Mouse (Mus musculus): ENCODE data around the gene Opa3.

Opa3 gene

DNA sequence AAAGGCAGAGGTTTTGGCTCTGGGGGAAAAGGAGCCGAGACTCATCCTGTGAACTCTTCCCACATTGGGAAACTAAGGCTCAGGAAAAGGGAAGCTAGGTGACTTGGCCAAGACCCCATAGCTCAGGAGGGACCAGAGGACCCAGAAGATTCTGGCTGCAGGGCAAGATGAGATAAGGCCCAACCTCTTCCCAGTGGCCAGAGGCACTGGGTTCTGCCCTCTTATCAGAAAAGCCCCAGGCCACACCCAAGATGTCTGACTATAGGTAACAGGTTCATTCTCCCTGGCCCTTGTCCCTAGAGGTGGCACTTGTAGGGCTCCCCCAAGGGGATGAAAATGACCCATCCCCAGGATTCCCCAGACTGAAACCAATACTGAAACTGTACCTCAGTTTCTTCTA is 18.7 kb downstream of the Opa3 start:
- no peak for DNase-seq (ENCODE audit: low spot score)

DNA sequence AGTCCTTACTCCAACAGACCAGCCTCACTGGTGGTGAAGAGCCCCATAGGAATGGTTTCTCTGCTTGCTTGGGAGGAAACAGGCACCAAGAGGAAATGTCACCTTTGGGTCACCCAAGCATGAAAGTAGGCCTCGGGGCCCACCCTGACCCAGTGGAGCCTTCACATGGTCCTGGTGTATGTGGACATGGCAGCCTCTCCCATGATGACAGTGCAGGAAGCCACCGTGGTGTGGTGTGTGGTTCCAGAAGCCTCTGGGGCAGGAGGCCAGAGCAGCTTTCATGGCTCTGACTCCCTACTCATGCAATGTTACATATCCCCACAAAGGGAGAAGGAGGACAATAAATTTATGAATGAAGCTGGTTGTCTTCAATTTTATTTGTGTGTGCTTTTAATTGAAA is 19.4 kb downstream of the Opa3 start:
- no peak for DNase-seq (ENCODE audit: low spot score)

DNA sequence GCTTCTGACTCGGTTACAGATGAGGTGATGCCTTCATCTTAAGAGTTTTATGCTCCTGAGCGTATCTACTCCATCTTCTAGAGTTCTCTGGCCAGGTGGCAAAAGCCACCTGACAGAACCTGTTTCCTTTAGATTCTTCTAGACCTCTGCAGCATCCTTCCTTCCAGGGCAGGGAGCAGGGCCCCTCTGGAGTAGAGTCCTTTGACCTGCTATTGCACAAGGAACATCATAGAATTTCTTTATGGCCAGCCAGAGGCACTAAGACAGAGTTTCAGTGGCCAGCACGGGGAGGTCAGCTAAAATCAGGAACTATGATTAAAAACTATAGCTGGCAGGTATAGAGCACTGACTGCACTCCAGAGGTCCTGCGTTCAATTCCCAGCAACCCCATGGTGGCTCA is 23.9 kb downstream of the Opa3 start:
- DNase-seq (ENCODE audit: low spot score), result no peak

DNA sequence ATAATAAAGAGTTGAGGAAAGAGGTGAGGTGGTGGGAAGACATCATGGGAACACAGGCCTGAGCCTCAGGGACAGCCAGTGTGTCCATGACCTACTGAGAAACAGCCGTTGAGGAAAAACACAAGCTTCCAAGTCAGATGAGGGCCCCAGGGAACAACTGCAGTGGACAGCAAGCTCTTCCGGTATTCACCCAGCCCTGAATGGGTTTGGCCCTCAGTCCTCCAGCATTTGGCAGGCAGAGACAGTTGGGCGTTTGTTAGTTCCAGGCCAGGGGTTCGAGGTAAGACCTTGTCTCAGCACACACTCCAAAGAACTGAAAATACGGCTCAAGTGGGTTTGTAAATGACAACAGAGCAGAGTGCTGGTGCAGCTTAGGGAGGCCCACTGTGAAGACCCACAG is 25.3 kb downstream of the Opa3 start:
- DNase-seq (ENCODE audit: low spot score), result no peak

DNA sequence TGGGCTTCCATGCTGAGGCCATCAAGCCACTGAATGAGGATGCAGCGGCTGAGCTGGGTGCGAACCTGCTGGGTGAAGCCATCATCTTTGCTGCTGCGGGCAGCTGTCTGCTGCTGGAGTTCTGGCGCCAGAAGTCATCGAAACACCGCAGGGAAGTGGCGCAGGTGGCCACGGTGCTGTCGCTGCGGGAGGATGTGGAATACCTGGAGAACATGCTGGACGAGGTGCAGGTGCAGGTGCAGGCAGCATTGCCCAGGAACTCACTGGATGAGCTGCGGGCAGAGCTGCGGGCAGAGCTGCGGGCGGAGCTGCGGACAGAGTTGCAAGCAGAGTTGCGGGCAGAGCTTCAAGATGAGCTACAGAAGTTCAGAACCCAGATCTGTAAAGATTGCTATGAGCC is 27.3 kb downstream of the Opa3 start:
- no peak for DNase-seq (ENCODE audit: low spot score)

DNA sequence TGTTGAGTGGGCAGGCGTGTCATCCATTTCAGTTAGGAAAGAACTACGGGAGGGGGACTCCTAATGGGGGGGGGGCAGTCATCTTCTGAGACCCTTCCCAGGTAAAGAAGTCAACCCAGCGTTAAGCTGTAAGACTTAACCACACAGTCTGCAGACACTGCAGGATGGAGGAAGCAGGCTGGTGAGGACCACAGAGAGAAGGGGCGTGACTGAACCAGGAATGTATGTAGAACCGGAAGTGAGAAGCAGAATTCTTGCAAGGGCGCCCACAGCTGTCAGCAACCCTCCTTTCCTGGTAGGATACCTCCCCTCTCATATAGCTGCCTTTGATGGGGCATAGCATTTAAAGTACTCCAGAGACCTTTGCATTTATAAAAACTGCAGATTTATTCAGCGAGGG is 28.4 kb downstream of the Opa3 start:
- no peak for DNase-seq (ENCODE audit: low spot score)

DNA sequence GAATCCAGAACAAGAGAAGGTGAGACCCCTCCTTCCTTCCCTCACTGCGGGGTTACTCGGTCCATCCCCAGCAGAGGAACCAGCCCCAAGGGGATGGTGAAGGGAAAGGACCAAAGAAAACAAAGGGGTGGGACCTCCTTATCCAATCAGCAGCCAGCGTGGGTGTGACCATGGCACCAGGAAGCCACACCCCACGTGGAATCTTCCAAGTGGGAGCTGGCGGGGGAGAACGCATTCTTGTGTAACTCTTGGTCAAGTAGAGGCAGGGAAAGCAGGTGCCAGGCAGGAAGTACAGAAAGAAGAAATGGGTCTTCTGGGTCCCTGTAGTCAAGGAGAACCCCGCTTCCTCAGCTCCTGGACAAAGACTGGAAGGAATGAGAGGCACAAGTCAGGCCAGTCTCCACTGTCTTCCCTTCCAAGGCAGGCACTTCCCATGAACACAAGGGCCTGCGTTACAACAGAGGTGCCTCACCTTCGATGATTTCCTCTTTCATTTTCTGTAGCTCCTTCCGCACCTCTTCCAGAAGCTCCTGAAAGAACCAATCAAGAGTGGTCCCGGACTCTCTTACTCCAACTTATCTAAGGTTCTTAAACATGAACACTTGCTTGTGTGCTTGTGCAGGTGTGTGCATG is 29.4 kb downstream of the Opa3 start:
- peak; percentile 81 for DNase-seq (ENCODE audit: low spot score)

DNA sequence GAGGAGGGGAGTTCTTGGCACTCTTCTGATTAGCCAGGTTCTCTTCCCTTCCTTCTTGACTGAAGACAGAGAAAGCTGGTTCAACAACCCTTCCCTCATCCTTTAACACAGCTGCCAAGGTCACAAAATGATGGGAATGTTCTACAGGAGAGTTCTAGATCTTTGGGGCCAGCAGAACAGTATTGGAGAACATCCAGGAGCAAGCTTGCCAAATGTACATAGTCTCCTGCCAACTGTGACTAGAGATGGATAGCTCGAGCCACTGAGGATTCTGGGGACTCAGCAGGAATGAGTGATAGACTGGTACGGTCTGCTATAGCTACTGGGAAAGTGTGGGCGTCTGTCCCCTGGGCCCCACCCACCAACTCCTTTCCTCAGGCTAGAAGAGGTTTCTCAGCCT is 30.2 kb downstream of the Opa3 start:
- no peak for DNase-seq (ENCODE audit: low spot score)

DNA sequence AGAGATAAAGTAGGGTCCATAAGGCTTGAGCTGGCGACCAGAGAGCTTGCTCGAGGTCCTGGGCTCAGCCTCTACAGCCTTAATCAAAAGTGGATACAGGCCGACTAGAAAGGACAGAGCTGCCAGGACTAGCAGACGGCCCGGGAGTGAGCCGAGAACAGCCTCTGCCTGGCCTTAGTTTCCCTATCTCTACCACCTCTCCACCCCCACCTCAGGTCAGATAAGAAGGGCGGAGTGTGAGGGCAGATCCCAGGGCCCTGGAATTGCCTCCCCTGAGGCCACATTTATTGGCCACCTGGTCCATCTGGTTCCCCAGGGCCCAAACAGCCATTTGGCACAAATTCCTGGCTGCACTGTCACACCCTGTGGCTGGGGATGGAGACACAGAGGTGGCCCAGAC is 37.0 kb downstream of the Opa3 start:
- no peak for DNase-seq (ENCODE audit: low spot score)

DNA sequence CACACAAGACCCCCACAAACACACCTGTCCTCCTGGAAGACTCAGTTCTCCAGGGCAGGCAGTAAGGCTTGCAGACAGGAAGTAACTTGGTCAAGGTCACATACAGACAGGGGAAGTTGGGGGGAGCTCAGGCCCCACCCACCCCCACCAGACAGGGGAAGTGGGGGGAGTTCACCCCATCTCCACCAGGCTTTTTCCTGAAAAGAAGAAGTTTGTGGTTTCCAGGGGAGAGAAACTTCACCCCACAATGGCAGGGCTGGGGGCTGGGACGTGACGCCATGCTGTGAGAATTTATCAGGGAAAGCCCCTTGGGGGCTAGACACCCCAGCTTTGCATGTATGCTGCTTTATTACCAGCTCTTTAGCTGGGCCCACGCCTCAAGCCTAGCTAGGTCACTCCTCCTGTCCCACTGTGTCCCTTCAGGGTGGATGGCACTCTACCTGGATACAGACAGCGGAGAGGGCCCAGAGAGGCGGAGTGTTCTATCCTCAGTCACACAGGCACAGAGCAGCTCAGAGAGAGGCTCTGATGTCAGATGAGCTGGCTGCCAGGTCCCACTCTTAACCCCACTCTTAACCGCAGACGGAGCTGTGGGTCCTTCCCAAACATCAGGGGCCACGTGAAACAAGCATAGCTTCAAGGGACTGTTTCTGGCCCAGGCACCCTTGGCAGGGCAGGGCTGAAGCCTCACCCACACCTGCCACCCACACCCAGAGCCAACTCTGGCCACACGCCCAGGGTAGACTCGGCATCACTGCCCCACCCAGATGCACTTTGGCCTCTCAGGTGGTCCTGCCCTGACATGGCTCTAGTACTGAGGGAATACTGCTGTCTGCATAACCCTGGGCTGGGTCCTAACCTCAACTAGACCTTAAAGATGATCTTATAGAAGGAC is 38.0 kb downstream of the Opa3 start:
- no peak for DNase-seq (ENCODE audit: low spot score)

DNA sequence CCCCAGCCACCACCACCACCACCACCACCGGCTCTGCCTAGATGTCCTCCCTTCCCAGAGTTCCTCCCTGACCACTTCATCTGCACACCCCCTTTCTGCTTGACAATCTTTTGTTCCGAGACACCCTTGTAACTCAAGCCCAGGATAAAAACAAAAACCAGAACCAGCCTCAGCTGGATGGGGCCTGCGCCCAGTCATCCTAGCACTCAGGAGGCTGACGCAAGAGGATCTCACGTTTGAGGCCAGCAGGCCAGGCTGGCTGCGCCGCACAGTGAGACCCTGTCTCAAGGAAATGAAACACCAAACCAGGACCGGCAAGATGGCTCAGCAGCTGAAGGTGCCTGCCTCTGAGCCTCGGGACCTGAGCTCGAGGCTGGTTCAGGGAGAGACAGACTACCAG is 38.9 kb downstream of the Opa3 start:
- DNase-seq (ENCODE audit: low spot score), result no peak

DNA sequence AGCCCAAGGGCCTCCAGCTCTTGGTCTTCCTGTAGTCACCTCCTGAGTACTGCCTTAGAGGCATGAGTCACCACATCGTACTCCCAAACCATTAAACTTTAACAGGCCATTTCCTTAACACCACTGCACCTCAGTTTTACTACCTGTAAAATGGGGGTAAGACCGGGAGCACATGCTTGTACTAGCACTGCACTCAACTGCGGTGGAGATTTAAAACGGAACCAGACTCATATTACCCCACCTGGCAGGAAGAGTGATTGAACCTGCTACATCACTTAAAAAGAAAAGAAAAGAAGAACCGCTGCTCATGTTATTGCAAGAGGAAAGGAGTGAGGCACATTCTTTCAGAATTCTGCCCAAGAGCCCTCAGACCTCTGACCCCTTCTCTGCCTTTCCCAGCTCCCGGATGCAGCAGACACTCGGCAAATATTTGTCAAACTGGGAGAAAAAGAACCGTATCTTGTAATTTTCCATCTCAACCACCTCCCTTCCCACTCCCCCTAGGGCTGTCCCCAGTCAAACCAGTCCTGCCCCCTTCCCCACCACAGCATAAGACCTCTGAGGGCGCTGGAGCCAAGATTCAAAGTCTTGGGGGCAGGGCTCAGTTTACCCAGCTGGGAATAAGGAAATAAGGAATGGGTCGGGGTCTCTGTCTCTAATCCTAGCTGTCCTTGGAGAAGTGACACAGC is 41.0 kb downstream of the Opa3 start:
- peak; percentile 29 for DNase-seq (ENCODE audit: low spot score)

DNA sequence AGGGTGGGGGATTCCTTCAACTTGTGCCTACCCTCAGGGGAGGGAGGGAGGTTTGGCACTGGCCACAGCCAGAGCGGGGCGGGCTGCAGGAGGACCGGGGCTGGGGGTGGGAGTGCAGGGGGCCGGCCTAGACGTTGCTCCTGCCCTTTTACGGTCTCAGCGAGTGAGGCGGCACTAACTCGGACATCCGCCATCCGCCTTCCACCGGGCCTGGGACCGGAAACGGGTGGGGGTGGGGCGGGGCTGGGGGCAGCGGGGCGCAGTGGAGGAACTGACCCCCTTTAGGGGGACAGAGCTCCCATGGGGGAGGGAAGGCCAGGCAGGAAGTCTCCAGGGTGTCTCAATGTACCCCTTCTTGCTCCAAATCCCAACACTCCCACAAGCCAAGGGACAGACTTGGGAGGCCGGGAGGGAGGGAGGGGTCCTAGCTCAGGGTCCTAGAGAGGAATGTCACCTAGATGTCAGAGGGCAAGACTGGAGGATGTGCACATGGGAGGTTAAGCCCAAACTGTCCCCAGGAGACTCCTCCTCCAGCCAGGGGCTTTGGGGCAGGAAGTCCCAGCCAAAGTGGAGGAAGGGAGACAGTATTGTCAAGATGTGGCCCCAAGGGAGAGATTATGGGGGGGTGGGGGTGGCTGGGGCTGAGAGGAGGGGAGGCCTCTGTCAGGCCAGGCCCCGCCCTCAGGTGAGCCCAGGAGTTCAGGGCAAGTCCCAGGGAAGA is 41.7 kb downstream of the Opa3 start:
- peak; percentile 69 for DNase-seq (ENCODE audit: low spot score)

DNA sequence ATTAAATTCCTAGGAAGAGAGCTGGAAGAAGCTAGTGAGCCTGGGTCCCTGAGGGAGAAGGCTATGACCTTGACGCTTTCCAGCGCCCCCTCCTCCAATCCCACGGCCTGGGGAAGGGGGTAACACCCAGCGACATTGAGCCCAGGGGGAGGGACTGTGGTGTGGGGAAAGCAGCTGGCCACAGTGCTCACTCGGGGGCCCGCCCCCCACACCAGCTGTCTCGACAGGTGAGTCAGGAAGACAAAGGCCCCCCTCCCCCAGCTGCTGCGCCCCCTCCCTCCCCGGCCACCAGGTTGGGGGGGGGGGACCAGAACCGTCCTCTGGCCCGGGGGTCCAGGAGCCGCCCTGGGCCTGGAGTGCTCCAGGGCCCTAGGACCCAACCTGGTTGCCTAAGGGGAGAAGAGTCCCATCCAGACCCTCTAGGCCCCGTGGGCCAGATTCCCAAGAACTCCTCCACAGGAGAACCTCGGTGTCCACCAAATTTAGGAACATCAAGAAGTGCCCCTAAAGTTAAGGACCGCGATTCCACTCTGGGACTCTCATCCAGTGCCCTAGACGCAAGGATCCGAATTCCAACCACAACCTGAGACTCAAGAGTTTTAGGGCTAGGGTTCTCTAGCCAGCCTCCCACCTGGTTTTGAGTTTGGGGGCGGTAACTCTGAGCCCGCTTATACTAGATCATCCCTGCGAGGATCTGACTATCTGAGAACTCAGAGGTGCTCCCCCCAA is 42.5 kb downstream of the Opa3 start:
- DNase-seq (ENCODE audit: low spot score), result peak; percentile 47

DNA sequence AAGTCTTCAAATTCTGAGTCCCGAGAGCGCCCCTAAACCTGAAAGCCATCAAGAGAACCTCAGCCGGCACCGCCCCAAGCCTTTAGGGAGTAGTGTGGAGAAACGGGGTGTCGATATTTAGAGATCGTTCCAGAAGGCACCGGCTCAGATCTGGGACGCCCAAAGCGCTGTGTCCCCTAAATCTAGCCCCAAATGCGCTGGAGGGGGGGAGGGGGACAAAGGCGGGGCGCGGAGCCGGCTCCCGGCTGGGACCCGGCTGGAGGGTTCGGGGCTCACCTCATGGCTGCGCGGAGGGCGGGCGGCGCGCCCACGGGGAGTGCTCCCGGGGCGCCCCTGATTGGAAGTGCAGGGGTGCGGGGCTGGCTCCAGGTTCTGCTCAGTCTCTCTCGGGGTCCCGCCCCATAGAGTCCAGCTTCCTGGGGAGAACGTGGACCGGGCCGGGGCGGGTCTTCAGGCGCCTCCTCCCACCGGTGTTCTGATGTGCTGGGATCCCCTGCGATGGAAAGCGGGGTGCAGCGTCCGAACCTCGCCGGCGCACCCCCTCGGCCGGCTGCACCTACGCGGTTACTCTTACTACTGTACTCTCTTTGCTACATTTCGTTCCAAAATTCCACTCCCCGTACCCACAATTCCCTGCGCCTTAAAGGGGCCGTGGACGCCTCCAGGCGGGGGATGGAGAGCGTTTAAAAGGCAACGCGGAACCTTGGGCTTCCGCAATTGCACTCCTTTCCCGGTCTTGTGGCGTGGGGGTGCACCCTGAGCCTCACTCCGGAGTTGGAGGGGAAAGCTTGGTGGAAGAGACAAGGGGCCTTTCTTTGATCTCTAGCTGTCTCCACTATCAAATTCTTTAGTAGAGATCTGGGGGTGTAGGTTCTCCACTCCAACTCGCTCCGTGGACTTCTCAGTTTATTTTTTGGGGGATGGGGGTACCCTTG is 43.4 kb downstream of the Opa3 start, which contains the start of gene Vasp:
Gene Vasp, minus strand, starts transcription at position 580 of the 935 bp plus-strand sequence.
- DNase-seq (ENCODE audit: low spot score), result peak; percentile 93

DNA sequence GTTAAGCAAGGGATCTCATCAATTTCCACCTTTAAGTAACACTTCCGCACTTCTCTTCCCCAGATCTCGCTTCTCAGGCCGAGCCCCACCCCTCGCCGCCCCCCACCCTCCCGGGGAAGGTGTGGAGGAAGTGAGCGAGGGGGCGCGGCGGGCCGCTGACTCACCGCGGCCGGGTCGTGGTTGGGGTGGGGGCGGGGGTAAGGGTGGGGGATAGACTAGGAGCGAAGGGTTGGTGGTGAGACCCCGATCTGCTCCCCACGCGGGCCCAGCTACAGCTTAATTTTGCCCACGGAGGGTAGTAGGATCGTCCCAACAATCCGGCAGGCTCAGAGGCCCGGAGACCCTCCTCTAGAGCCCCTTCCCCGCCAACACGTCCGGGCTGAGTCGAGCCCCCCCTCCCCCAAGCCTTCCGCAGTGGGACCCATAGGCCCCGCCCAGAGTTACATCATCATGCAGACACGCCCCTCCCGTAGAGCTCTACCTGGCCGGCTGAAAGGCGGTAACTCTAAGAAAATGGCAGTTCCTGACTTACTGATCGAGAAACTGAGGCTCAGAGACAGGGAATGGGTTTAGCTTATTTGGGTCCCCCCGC is 44.1 kb downstream of the Opa3 start:
- peak; percentile 90 for DNase-seq (ENCODE audit: low spot score)

DNA sequence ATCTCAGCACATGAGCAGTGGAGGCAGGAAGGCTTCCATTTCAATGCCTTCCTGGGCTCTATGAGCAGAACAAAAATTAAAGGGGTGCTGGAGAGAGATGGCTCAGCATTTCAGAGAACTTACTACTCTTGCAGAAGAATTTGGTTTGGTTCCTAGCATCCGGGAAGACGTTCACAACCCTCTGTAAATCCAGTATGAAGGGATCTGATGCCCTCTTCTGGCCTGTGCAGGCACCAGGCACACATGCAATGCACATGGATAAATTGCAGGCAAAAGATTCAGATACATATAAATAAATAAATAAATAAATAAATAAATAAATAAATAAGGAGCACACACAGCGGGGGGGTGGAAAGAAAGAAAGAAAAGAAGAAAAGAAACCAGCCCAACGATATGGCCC is 48.1 kb downstream of the Opa3 start:
- DNase-seq (ENCODE audit: low spot score), result no peak

DNA sequence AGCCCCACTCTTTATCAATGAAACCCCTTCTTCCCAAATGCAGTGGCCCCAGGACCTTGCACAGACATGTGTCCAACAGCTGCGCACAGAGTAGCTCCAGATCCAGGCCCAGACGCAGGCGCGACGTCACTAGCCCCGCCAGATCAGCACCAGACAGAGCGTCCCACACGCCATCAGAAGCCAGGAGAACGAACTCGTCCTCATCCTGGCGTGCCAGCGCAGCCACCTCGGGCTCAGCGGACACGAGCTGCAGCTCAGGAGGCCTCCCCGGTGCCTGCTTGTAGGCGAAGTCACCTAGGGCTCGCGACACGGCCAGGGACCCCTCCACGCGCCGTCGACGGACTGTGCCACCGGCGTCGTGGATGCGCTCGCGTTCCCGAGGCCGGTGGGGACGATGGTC is 50.9 kb downstream of the Opa3 start:
- no peak for DNase-seq (ENCODE audit: low spot score)

DNA sequence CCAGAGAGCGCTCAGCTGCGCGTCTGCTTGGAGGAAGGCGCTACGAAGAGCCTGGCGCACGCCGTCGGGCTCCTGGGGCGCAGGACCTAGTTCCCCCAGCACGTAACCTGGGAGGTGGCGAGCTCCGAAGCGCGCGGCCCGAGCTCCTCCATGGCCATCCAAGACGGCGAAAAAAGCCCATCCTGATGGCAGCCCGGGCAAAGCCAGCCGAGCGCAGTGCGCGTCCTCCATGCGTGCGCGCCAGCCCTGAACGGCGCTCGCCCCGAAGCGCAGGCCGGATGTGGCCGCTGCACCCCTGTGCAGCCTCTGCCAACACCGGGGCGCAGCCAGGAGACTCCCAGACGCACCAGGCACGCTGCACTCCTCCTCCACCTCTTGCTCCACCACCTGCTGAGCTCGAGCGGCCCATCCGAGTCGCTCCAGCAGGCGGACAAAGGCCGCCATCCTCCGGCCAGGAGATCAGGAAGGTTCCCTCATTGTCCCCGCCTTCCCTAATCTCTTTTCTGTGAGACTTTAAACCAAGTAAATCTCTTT is 51.5 kb downstream of the Opa3 start, which contains the start of gene Ppm1n:
Gene Ppm1n, minus strand, starts transcription at position 484 of the 534 bp plus-strand sequence.
- peak; percentile 28 for DNase-seq (ENCODE audit: low spot score)

Measured in embryo, embryonic 10.5 days (tissue).